Mouse (Mus musculus): ENCODE data around the gene Lrriq4. TPM values are rescaled to one million over a fixed set of nuclear protein-coding genes. Genes with fewer than 3 reads are reported as not detected.

Lrriq4 gene
- total RNA-seq (2014; rRNA removed) = not detected in 2 replicates
- not detected in 2 replicates for polyA plus RNA-seq (2015; fragmentation: Nextera tagmentation; extraction: Ambion mirVana)

GRCm38 (mm10) chr3:30644207-30644606, at the start of gene Lrriq4:
TSS of gene Lrriq4 (plus strand) at chr3:30644507.
- peaks cover 6% of the 10 kb centered on the region; the same call in 1 of the 2 replicates for H3K27me3 ChIP-seq (ENCODE audit: insufficient read depth, low read length)
- no peaks in the 10 kb centered on the region for H3K9me3 ChIP-seq (ENCODE audit: low read length)
- WGBS = 65% methylated on average over 2 of the region's 2 CpGs
- H3K4me2 ChIP-seq (ENCODE audit: low read depth) = no peak within 1 kb of the TSS
- H3K4me3 ChIP-seq (ENCODE audit: low read depth, low read length) = no peak within 1 kb of the TSS
- no peak within 1 kb of the TSS for H3K9ac ChIP-seq
- no peak for TF ChIP-seq CTCF (IDR thresholded peaks at IDR 0.05; ENCODE audit: low read depth)
- peaks cover 3% of the 10 kb centered on the region; the same call in 1 of the 2 replicates for H3K4me1 ChIP-seq (ENCODE audit: insufficient read depth)
- ATAC-seq (no peak), DNase-seq (no peak)
- H3K36me3 ChIP-seq (ENCODE audit: insufficient read depth) = no peaks in the 10 kb centered on the region
- H3K27ac ChIP-seq (ENCODE audit: low read depth, low read length) = no peak within 1 kb of the TSS

DNA sequence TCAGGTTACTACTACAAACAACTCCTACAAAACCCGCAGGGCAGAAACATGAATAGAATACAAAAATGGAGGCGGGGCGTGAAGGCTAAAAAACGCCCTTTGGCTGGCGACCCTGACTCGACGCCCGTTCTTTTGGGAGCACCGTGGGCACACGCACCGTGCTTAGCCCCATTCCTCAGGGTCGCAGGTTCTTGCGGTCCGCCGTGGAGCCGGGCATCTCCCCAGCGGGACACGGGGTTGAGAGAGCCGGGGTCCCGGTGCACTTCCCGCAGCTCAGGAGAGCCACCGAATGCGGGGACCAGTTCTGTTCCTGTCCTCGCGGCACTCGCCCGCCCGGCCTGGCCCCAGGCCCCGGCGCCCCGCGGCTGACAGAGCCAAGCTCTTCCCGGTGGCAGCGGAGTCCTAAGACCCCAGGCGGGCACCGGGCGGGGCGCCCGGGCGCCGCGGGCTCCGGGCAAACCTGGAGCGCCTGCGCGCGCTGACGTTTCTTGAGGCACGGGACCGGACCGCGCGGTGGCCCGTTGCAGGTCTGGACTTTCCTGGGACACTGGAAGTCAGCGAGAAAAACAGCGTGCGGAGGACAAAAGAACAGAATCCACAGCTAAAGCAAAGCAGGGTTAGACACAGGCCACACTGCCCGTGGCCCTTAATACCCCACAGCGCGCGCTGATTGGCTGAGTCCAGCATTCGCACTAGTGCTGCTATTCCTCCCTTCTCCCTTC, 49.0 kb upstream of the Lrriq4 start:
- TF ChIP-seq CTCF (IDR thresholded peaks at IDR 0.05; ENCODE audit: low read depth) = no peak
- no peaks in the 10 kb centered on the region for H3K9me3 ChIP-seq (ENCODE audit: low read length)

DNA sequence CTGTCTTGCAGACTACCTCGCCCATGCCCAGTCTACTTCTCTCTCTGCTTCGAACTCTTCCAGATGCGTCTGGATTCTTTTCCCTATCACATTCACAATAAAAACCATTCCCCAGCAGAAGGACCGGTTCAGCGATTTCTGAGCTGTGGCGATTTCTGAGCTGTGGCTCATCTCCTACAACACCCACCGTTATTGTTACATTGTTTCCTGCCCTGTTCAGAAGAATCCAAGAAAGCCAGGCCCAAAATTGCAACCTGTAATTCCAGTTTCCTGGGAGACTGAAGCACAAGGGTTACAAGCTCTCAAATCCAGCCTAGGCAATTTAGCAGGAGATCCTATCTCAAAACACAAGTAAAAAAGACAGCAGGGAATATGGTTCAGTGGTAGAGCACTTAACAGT, 47.0 kb upstream of the Lrriq4 start:
- no peaks in the 10 kb centered on the region for H3K27me3 ChIP-seq (ENCODE audit: insufficient read depth, low read length)
- H3K4me3 ChIP-seq (ENCODE audit: low read depth, low read length) = no peak overlapping the region
- DNase-seq (no peak), ATAC-seq (no peak)
- H3K9ac ChIP-seq = no peak overlapping the region
- H3K36me3 ChIP-seq (ENCODE audit: insufficient read depth) = no peaks in the 10 kb centered on the region
- no peaks in the 10 kb centered on the region for H3K9me3 ChIP-seq (ENCODE audit: low read length)
- H3K27ac ChIP-seq (ENCODE audit: low read depth, low read length) = no peak overlapping the region
- 87% methylated on average over 7 of the region's 7 CpGs for WGBS
- TF ChIP-seq CTCF (IDR thresholded peaks at IDR 0.05; ENCODE audit: low read depth) = no peak
- H3K4me1 ChIP-seq (ENCODE audit: insufficient read depth) = no peaks in the 10 kb centered on the region; the same call in 1 of the 2 replicates
- H3K4me2 ChIP-seq (ENCODE audit: low read depth) = no peak overlapping the region

More for the DNA sequence above, 49.0 kb upstream of the Lrriq4 start:
- Histone ChIP-seq H3K36me3 (ENCODE audit: insufficient read depth) (no peaks in the 10 kb centered on the region), H3K4me2 (ENCODE audit: low read depth) (peak overlapping the region; percentile 77), H3K9ac (peak overlapping the region; percentile 82), H3K4me1 (ENCODE audit: insufficient read depth) (no peaks in the 10 kb centered on the region; the same call in 1 of the 2 replicates), H3K27me3 (ENCODE audit: insufficient read depth, low read length) (no peaks in the 10 kb centered on the region), H3K27ac (ENCODE audit: low read depth, low read length) (peak overlapping the region; percentile 59), H3K4me3 (ENCODE audit: low read depth, low read length) (peak overlapping the region; percentile 73)
- ATAC-seq (peak; percentile 69), DNase-seq (peak; percentile 73)
- under 1% methylated on average over 62 of the region's 62 CpGs for WGBS

- H3K27ac ChIP-seq (ENCODE audit: low read depth, low read length) = peak within 1 kb of the TSS; percentile 73
- H3K36me3 ChIP-seq (ENCODE audit: insufficient read depth) = no peaks in the 10 kb centered on the region; the same call in 1 of the 2 replicates
- peak within 1 kb of the TSS; percentile 66 for H3K4me3 ChIP-seq (ENCODE audit: low read depth, low read length)
- peak within 1 kb of the TSS; percentile 80 for H3K4me2 ChIP-seq (ENCODE audit: low read depth)
- no peaks in the 10 kb centered on the region for H3K9me3 ChIP-seq (ENCODE audit: low read length)
- no peaks in the 10 kb centered on the region for H3K27me3 ChIP-seq (ENCODE audit: insufficient read depth, low read length)
- TF ChIP-seq CTCF (IDR thresholded peaks at IDR 0.05; ENCODE audit: low read depth) = no peak
- DNase-seq (peak; percentile 48), ATAC-seq (no peak)
- H3K4me1 ChIP-seq (ENCODE audit: insufficient read depth) = peaks cover 6% of the 10 kb centered on the region
- under 1% methylated on average over 32 of the region's 32 CpGs for WGBS
- peak within 1 kb of the TSS; percentile 56 for H3K9ac ChIP-seq
These were observed 44.4 kb upstream of the Lrriq4 start, which contains the start of gene Actrt3 for GRCm38 (mm10) chr3:30599711-30600545. TSS of gene Actrt3 (minus strand) at chr3:30599939.

DNA sequence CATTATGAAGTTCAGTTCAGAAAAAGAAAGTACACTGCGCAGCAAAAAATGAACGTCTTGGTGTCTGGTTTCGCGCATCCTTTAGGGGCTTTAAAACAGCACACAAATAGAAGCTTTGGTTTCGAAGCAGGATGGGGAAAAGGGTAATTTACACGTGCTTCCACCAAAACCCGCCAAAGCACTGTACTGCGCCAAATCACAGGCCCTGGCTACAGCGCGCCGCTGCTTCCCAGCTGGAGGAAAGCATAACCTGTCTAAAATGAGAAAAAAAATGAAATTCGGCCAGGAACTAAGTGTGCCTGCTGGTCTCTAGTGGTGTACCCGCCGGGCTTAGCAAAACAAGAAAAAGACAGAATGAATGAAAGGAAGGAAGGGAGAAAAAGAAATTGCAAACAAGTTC, 43.6 kb upstream of the Lrriq4 start:
- under 1% methylated on average over 14 of the region's 14 CpGs for WGBS
- H3K4me3 ChIP-seq (ENCODE audit: low read depth, low read length) = peak overlapping the region; percentile 66
- H3K9ac ChIP-seq = peak overlapping the region; percentile 41; the same call in 1 of the 2 replicates
- peak overlapping the region; percentile 80 for H3K4me2 ChIP-seq (ENCODE audit: low read depth)
- ATAC-seq (no peak), DNase-seq (peak; percentile 64)
- H3K36me3 ChIP-seq (ENCODE audit: insufficient read depth) = no peaks in the 10 kb centered on the region; the same call in 1 of the 2 replicates
- no peaks in the 10 kb centered on the region for H3K9me3 ChIP-seq (ENCODE audit: low read length)
- H3K27ac ChIP-seq (ENCODE audit: low read depth, low read length) = peak overlapping the region; percentile 73
- H3K4me1 ChIP-seq (ENCODE audit: insufficient read depth) = peaks cover 6% of the 10 kb centered on the region
- TF ChIP-seq CTCF (IDR thresholded peaks at IDR 0.05; ENCODE audit: low read depth) = no peak
- no peaks in the 10 kb centered on the region for H3K27me3 ChIP-seq (ENCODE audit: insufficient read depth, low read length)

DNA sequence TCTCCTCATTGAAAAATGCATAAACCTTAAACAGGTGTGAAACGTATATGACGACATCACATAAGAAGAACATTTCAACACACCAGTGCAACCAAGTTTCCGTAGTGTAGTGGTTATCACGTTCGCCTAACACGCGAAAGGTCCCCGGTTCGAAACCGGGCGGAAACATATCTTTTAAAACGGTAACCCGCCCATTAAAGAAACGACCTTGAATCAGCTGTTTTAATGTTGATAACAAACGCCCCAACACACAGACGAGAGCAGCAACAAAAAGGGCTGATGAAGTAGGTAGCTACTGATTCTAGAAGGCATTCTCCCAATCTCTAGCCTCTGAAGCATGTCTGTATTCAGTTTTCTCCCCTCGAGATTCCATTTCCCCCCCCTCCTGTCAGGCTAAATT, 43.1 kb upstream of the Lrriq4 start:
- peak overlapping the region; percentile 80 for H3K4me2 ChIP-seq (ENCODE audit: low read depth)
- H3K9ac ChIP-seq = peak overlapping the region; percentile 41; the same call in 1 of the 2 replicates
- ATAC-seq = 0 out of 2 replicates have a peak, but pooled peaks have one; percentile 5
- TF ChIP-seq CTCF (IDR thresholded peaks at IDR 0.05; ENCODE audit: low read depth) = no peak
- DNase-seq = peak; percentile 93
- WGBS = under 1% methylated on average over 17 of the region's 17 CpGs
- peaks cover 6% of the 10 kb centered on the region for H3K4me1 ChIP-seq (ENCODE audit: insufficient read depth)
- peak overlapping the region; percentile 66 for H3K4me3 ChIP-seq (ENCODE audit: low read depth, low read length)
- H3K27me3 ChIP-seq (ENCODE audit: insufficient read depth, low read length) = no peaks in the 10 kb centered on the region
- H3K9me3 ChIP-seq (ENCODE audit: low read length) = no peaks in the 10 kb centered on the region
- H3K27ac ChIP-seq (ENCODE audit: low read depth, low read length) = peak overlapping the region; percentile 73
- H3K36me3 ChIP-seq (ENCODE audit: insufficient read depth) = no peaks in the 10 kb centered on the region; the same call in 1 of the 2 replicates

Data from forebrain, postnatal 0 days (tissue).